Mouse (Mus musculus) small intestine, adult 2 months (tissue): ENCODE measurements around the gene Snd1. TPM values are rescaled to one million over a fixed set of nuclear protein-coding genes. Genes with fewer than 3 reads are reported as not detected.

ENCODE experiments used
- H3K27ac ChIP-seq: fragments of 200-500 bp; 2 replicates; pipeline ENCODE4 v1.5.1; 2012; ENCODE audit warnings: low read depth, low read length, control low read depth, inconsistent platforms; ENCODE audit not compliant: insufficient read depth
- H3K27me3 ChIP-seq: fragments of 200-500 bp; 2 replicates; pipeline ENCODE4 v1.6.1; 2012; ENCODE audit warnings: mild to moderate bottlenecking, moderate library complexity, low read length, inconsistent platforms; ENCODE audit not compliant: control insufficient read depth, insufficient read depth
- H3K36me3 ChIP-seq: fragments of 200-500 bp; 2 replicates; pipeline ENCODE4 v1.6.1; 2012; ENCODE audit warnings: mild to moderate bottlenecking, low read length, control low read depth, inconsistent platforms; ENCODE audit not compliant: control insufficient read depth, insufficient read depth
- H3K4me1 ChIP-seq: fragments of 200-500 bp; 2 replicates; pipeline ENCODE4 v1.6.1; 2012; ENCODE audit warnings: low read length, inconsistent platforms, mixed read lengths; ENCODE audit not compliant: control insufficient read depth, insufficient read depth, insufficient read length
- H3K4me3 ChIP-seq: fragments of 200-500 bp; 2 replicates; pipeline ENCODE4 v1.5.1; 2012; ENCODE audit warnings: low read depth, mild to moderate bottlenecking, control low read depth, inconsistent platforms, low read length, moderate library complexity
- CTCF ChIP-seq: fragments of 200-500 bp; IDR thresholded peaks from 2 replicates; pipeline ENCODE4 v1.5.1; 2012; ENCODE audit warnings: low read depth, mild to moderate bottlenecking, control low read depth, inconsistent platforms, low read length, moderate library complexity, mixed read lengths; ENCODE audit not compliant: insufficient replicate concordance, insufficient read length; ENCODE audit errors: extremely low read depth
- POLR2A ChIP-seq: fragments of 200-500 bp; IDR thresholded peaks from 2 replicates; pipeline ENCODE4 v1.6.1; 2012; ENCODE audit warnings: low read depth, mild to moderate bottlenecking, control low read depth, inconsistent platforms, low read length, moderate library complexity
- WGBS: fragments of 180-500 bp; shearing (Covaris S2); methylation state at CpG from one replicate; pipeline ENCODE4 v1.1.7; 2018; 5-methylcytosine and 5-hydroxymethylcytosine counted together
- polyA plus RNA-seq: library from polyadenylated mRNA; depleted of rRNA; stranded (reverse); fragments of >200 nt; gene quantifications from 2 replicates; pipeline ENCODE4 v1.2.3, GENCODE M21; 2012

Snd1 gene
- polyA plus RNA-seq, 1 experiment: 77.7 TPM

DNA sequence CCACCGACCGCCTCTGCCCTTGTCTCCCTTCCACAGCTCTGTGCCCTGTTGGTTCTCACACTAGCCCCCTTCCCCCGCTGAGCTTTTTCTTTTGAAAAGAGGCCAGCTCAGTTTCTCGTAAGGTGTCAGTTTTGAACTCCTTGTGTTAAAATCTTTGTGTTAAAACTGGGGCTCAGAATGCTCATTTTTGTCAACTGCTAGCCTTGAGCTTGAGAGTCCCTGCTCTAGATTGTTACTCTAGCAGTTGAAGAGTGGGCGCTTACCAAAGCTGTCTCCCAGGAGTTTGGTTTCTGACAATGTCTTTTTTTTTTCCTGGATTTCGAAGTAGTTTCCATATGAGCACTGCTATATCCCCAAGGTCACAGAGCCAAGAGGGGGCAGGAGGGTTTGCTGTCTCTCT, 82.8 kb downstream of the Snd1 start:
- peaks cover 24% of the 10 kb centered on the region for H3K36me3 ChIP-seq
- H3K4me1 ChIP-seq: peaks cover 6% of the 10 kb centered on the region
- WGBS: 89% methylated on average over 6 of the region's 6 CpGs
- no peak overlapping the region for H3K4me3 ChIP-seq
- no peaks in the 10 kb centered on the region for H3K27me3 ChIP-seq
- no peak for TF ChIP-seq CTCF
- no peak for TF ChIP-seq POLR2A
- H3K27ac ChIP-seq: no peak overlapping the region

DNA sequence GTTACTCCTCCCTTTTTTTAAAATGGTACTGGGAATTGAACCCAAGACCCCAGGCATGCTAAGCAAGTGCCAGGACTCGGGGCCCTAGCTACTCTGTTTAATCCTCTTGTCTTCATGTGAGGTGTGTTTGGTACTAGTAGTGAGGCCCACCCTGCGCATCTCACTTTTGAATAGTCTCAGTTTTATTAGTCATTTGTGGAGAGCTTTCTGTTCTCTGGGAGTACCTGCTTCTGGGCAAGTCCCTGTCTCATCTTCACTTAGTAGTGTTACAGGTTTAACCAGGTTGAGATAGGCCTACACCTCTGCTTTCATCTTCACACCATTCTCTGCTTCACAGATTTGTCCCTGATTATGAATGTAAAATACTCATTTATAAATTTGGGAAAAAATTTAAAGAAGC, 84.5 kb downstream of the Snd1 start:
- H3K27me3 ChIP-seq: no peaks in the 10 kb centered on the region
- peaks cover 6% of the 10 kb centered on the region for H3K4me1 ChIP-seq
- 98% methylated on average over 2 of the region's 2 CpGs for WGBS
- H3K4me3 ChIP-seq: no peak overlapping the region
- H3K27ac ChIP-seq: no peak overlapping the region
- peaks cover 23% of the 10 kb centered on the region for H3K36me3 ChIP-seq
- TF ChIP-seq CTCF (no peak), POLR2A (no peak)

DNA sequence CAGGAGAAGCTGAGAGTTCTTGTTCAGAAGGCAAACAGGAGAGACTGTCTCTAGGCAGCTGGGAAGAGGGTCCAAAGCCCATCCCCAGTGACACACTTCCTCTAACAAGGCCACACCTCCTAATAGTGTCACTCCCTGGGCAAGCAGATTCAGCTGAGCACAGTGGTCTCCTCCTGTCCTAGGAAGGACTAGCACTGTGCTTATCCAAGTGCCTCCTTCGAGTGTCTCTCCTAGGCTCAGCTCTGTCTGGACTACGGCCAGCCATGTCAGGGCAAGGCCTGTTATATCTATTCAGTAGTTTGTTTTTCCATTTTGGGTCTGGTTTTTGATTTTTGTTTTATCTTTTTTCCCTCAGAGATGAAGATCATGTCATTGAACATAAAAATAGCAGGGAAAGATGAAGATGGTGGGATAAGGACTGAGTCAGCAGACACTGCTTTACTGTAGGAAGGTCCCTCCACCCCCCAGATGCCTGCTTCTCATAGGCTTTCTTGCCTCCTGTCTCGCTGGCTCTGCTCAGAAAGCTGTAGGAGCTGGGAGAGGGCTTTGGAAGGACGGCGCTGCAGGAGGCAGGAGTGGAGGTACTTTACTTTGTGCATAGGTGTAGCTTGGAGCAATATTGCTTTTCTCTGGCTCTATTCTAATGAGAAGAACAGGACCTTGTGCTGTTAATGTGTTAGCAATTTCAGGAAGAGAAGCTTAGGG, 86.5 kb downstream of the Snd1 start:
- Histone ChIP-seq H3K27ac (no peak overlapping the region), H3K4me1 (peaks cover 6% of the 10 kb centered on the region), H3K36me3 (peaks cover 12% of the 10 kb centered on the region), H3K27me3 (no peaks in the 10 kb centered on the region), H3K4me3 (no peak overlapping the region)
- no peak for TF ChIP-seq CTCF
- TF ChIP-seq POLR2A: no peak
- WGBS: 66% methylated on average over 5 of the region's 5 CpGs

DNA sequence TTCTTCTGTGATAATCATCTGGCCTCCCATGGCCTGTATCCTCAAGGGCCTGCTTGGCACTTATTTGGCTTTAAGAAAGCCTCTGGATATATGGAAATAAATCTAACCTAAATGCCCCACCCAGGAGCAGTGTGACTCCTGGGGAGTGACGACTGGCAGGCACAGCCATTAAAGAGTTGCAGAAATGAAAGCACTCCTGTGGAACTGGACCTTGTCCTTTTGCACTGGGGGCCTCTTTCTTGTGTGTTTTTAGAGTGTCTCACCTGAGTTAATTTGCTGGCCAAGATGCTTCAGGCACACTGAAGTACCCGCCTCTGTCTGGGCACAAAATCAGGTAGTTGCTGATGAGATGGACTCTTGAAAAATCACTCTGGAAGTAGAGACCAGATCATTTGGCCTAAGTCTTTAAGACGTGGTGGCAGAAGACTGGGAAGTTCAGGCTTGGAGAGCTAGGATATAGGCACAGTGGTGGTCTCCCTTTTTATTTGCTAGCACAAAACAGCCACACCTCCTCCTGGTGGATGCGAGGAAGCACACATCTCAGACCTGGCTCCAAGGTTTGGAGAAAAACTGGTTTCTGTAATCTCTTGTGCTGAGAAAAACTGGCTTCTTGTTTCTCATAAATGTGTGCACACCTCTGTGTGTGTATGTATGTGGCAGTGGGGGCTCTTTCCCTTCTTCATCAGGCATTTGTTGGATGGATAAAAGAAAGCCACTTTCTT, 87.5 kb downstream of the Snd1 start:
- H3K36me3 ChIP-seq: peaks cover 10% of the 10 kb centered on the region
- H3K4me1 ChIP-seq: peaks cover 6% of the 10 kb centered on the region
- WGBS: 43% methylated on average over 4 of the region's 4 CpGs
- no peak overlapping the region for H3K4me3 ChIP-seq
- no peaks in the 10 kb centered on the region for H3K27me3 ChIP-seq
- H3K27ac ChIP-seq: no peak overlapping the region
- no peak for TF ChIP-seq CTCF
- TF ChIP-seq POLR2A: no peak

DNA sequence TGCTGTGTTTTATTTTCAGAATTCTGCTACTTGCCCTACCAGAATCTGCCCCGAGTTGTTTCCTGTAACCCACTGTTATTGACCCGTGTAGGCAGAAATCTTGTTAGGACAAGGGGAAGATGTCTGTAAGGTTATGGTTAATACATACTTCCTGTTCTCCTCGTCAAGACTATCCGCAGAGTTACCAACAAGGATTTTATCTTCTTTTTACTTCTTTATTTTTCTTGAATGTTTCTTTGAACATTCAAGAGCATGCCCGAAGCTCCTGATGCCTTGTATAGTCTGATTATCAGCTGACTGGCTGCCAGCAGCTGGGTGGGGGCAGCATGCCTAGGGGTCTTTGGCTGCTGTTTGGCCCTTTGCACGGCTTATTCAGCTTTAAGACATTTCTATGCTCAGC, 93.0 kb downstream of the Snd1 start:
- H3K4me1 ChIP-seq: no peaks in the 10 kb centered on the region
- no peak overlapping the region for H3K27ac ChIP-seq
- 78% methylated on average over 6 of the region's 6 CpGs for WGBS
- H3K27me3 ChIP-seq: no peaks in the 10 kb centered on the region
- H3K36me3 ChIP-seq: peaks cover 2% of the 10 kb centered on the region
- TF ChIP-seq POLR2A: no peak
- no peak for TF ChIP-seq CTCF
- no peak overlapping the region for H3K4me3 ChIP-seq

DNA sequence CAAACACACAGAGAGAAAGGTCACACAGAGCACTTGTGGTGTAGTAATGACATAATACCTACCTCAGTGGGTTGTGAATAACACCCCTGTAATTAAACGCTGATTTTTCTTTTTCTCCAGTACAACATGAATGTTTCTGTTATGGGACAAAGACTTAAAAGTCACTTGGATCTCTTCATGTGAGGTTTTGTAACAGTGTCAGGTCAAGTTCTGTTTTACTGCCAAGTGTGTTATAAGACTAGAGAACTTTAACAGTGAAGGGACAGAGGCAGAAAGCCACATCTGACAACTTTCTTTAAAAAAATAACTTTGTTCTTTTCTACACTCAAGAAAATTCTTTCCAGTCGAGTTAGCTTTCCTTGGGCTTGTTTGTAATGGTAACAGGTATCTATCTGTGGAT, 97.0 kb downstream of the Snd1 start:
- WGBS: 72% methylated on average over 2 of the region's 2 CpGs

DNA sequence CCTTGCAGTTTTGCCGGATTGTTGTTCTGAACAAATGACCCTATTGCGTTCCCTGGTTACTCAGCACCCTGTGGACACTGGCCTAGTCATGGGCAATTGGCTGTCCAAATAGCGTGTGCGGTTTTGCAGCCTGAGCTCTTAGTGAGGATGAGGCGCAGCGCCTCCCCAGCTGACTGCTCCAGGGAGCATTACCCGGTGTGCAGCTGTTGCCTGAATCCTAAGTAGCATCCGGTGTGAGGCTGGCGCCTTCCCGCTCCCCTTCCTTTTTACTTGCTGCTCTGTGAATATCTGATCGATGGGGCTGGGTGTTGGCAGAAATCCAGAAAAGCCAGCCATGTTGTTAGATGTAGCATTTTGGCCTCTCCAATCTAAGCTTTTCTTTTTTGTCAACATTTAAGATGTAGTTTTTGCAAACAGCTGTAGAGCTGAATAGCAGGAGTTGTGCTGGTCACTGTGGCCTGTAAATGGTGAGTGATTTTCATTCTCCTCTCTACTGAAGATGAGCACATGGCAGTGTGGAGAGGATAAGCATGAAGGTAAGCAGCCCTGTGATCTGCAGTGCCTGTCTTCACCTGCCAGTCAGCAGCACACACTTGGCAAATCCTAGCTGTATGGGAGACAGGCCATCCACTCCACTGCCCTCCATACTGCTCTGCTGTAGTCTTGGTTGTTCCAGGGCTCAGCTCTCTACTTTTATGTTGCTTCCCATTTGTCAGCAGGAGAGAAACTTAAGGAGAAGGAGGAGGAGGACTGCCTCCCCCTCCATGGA, 98.2 kb downstream of the Snd1 start:
- Histone ChIP-seq H3K27me3 (no peaks in the 10 kb centered on the region), H3K4me1 (no peaks in the 10 kb centered on the region), H3K27ac (no peak overlapping the region), H3K4me3 (no peak overlapping the region), H3K36me3 (no peaks in the 10 kb centered on the region; the same call in 1 of the 2 replicates)
- TF ChIP-seq CTCF: no peak
- TF ChIP-seq POLR2A: no peak
- WGBS: 72% methylated on average over 11 of the region's 11 CpGs

More for the DNA sequence above, 97.0 kb downstream of the Snd1 start:
- no peak for TF ChIP-seq POLR2A
- TF ChIP-seq CTCF: no peak
- no peaks in the 10 kb centered on the region for H3K4me1 ChIP-seq
- H3K4me3 ChIP-seq: no peak overlapping the region
- H3K36me3 ChIP-seq: peaks cover 2% of the 10 kb centered on the region
- H3K27ac ChIP-seq: no peak overlapping the region
- no peaks in the 10 kb centered on the region for H3K27me3 ChIP-seq
